Mouse (Mus musculus): ENCODE measurements at regions not wholly inside any gene's neighbourhood (a gene's known extent, or its start where the extent isn't known, plus 50 kb on each side); places are given as distances from the start of the nearest gene placed in this dataset.

GRCm38 (mm10) chr6:14191387-14192023, 320.2 kb upstream of the 2610001J05Rik start:
- H3K4me3 ChIP-seq (ENCODE audit: insufficient read depth, low read length): no peak overlapping the region
- TF ChIP-seq CTCF (IDR thresholded peaks at IDR 0.05; ENCODE audit: extremely low read depth, insufficient read depth, low read length) (no peak), POLR2A (IDR thresholded peaks at IDR 0.05; ENCODE audit: extremely low read depth, insufficient read depth, low read length) (no peak)
- H3K27ac ChIP-seq (ENCODE audit: insufficient read depth, low read length): no peak overlapping the region
- H3K4me1 ChIP-seq (ENCODE audit: control insufficient read depth, insufficient read depth, low read length): no peaks in the 10 kb centered on the region

- H3K27ac ChIP-seq (ENCODE audit: insufficient read depth, low read length): no peak overlapping the region
- H3K4me3 ChIP-seq (ENCODE audit: insufficient read depth, low read length): no peak overlapping the region
Observed at GRCm38 (mm10) chr6:14185921-14186420, 314.7 kb upstream of the 2610001J05Rik start.

GRCm38 (mm10) chr6:14147370-14147769, 276.1 kb upstream of the 2610001J05Rik start:
- no peaks in the 10 kb centered on the region for H3K4me1 ChIP-seq (ENCODE audit: control insufficient read depth, insufficient read depth, low read length)
- H3K27ac ChIP-seq (ENCODE audit: insufficient read depth, low read length): no peak overlapping the region
- no peak overlapping the region for H3K4me3 ChIP-seq (ENCODE audit: insufficient read depth, low read length)
- TF ChIP-seq POLR2A (IDR thresholded peaks at IDR 0.05; ENCODE audit: extremely low read depth, insufficient read depth, low read length) (no peak), CTCF (IDR thresholded peaks at IDR 0.05; ENCODE audit: extremely low read depth, insufficient read depth, low read length) (no peak)

More at GRCm38 (mm10) chr6:14185921-14186420, 314.7 kb upstream of the 2610001J05Rik start:
- H3K4me1 ChIP-seq (ENCODE audit: control insufficient read depth, insufficient read depth, low read length): no peaks in the 10 kb centered on the region
- TF ChIP-seq POLR2A (IDR thresholded peaks at IDR 0.05; ENCODE audit: extremely low read depth, insufficient read depth, low read length): no peak
- no peak for TF ChIP-seq CTCF (IDR thresholded peaks at IDR 0.05; ENCODE audit: extremely low read depth, insufficient read depth, low read length)

GRCm38 (mm10) chr6:14146394-14146793, 275.1 kb upstream of the 2610001J05Rik start:
- Histone ChIP-seq H3K27ac (ENCODE audit: insufficient read depth, low read length) (no peak overlapping the region), H3K4me3 (ENCODE audit: insufficient read depth, low read length) (no peak overlapping the region)
- TF ChIP-seq POLR2A (IDR thresholded peaks at IDR 0.05; ENCODE audit: extremely low read depth, insufficient read depth, low read length): no peak
- no peak for TF ChIP-seq CTCF (IDR thresholded peaks at IDR 0.05; ENCODE audit: extremely low read depth, insufficient read depth, low read length)

GRCm38 (mm10) chr6:14142107-14142751, 270.9 kb upstream of the 2610001J05Rik start:
- Histone ChIP-seq H3K4me3 (ENCODE audit: insufficient read depth, low read length) (no peak overlapping the region), H3K4me1 (ENCODE audit: control insufficient read depth, insufficient read depth, low read length) (no peaks in the 10 kb centered on the region), H3K27ac (ENCODE audit: insufficient read depth, low read length) (no peak overlapping the region)
- no peak for TF ChIP-seq POLR2A (IDR thresholded peaks at IDR 0.05; ENCODE audit: extremely low read depth, insufficient read depth, low read length)
- TF ChIP-seq CTCF (IDR thresholded peaks at IDR 0.05; ENCODE audit: extremely low read depth, insufficient read depth, low read length): no peak

More at GRCm38 (mm10) chr6:14146394-14146793, 275.1 kb upstream of the 2610001J05Rik start:
- H3K4me1 ChIP-seq (ENCODE audit: control insufficient read depth, insufficient read depth, low read length): no peaks in the 10 kb centered on the region

- Histone ChIP-seq H3K4me3 (ENCODE audit: insufficient read depth, low read length) (no peak overlapping the region), H3K27ac (ENCODE audit: insufficient read depth, low read length) (no peak overlapping the region), H3K4me1 (ENCODE audit: control insufficient read depth, insufficient read depth, low read length) (no peaks in the 10 kb centered on the region)
- TF ChIP-seq POLR2A (IDR thresholded peaks at IDR 0.05; ENCODE audit: extremely low read depth, insufficient read depth, low read length): no peak
- no peak for TF ChIP-seq CTCF (IDR thresholded peaks at IDR 0.05; ENCODE audit: extremely low read depth, insufficient read depth, low read length)
Observed at GRCm38 (mm10) chr6:14130392-14131144, 259.2 kb upstream of the 2610001J05Rik start.

- Histone ChIP-seq H3K4me3 (ENCODE audit: insufficient read depth, low read length) (no peak overlapping the region), H3K4me1 (ENCODE audit: control insufficient read depth, insufficient read depth, low read length) (no peaks in the 10 kb centered on the region), H3K27ac (ENCODE audit: insufficient read depth, low read length) (no peak overlapping the region)
- TF ChIP-seq POLR2A (IDR thresholded peaks at IDR 0.05; ENCODE audit: extremely low read depth, insufficient read depth, low read length): no peak
- no peak for TF ChIP-seq CTCF (IDR thresholded peaks at IDR 0.05; ENCODE audit: extremely low read depth, insufficient read depth, low read length)
Observed at GRCm38 (mm10) chr6:14129394-14129793, 258.1 kb upstream of the 2610001J05Rik start.

- Histone ChIP-seq H3K27ac (ENCODE audit: insufficient read depth, low read length) (no peak overlapping the region), H3K4me3 (ENCODE audit: insufficient read depth, low read length) (no peak overlapping the region)
- TF ChIP-seq CTCF (IDR thresholded peaks at IDR 0.05; ENCODE audit: extremely low read depth, insufficient read depth, low read length) (no peak), POLR2A (IDR thresholded peaks at IDR 0.05; ENCODE audit: extremely low read depth, insufficient read depth, low read length) (no peak)
Observed at GRCm38 (mm10) chr6:14122311-14122710, 251.0 kb upstream of the 2610001J05Rik start.

GRCm38 (mm10) chr6:14121479-14121878, 250.2 kb upstream of the 2610001J05Rik start:
- Histone ChIP-seq H3K4me3 (ENCODE audit: insufficient read depth, low read length) (no peak overlapping the region), H3K27ac (ENCODE audit: insufficient read depth, low read length) (no peak overlapping the region), H3K4me1 (ENCODE audit: control insufficient read depth, insufficient read depth, low read length) (no peaks in the 10 kb centered on the region)
- TF ChIP-seq CTCF (IDR thresholded peaks at IDR 0.05; ENCODE audit: extremely low read depth, insufficient read depth, low read length): no peak
- no peak for TF ChIP-seq POLR2A (IDR thresholded peaks at IDR 0.05; ENCODE audit: extremely low read depth, insufficient read depth, low read length)

More at GRCm38 (mm10) chr6:14122311-14122710, 251.0 kb upstream of the 2610001J05Rik start:
- no peaks in the 10 kb centered on the region for H3K4me1 ChIP-seq (ENCODE audit: control insufficient read depth, insufficient read depth, low read length)

Data from cortical plate, adult 2 months (tissue).